ENCODE assay signal across 12 mouse cellular contexts in the genomic region with DNA sequence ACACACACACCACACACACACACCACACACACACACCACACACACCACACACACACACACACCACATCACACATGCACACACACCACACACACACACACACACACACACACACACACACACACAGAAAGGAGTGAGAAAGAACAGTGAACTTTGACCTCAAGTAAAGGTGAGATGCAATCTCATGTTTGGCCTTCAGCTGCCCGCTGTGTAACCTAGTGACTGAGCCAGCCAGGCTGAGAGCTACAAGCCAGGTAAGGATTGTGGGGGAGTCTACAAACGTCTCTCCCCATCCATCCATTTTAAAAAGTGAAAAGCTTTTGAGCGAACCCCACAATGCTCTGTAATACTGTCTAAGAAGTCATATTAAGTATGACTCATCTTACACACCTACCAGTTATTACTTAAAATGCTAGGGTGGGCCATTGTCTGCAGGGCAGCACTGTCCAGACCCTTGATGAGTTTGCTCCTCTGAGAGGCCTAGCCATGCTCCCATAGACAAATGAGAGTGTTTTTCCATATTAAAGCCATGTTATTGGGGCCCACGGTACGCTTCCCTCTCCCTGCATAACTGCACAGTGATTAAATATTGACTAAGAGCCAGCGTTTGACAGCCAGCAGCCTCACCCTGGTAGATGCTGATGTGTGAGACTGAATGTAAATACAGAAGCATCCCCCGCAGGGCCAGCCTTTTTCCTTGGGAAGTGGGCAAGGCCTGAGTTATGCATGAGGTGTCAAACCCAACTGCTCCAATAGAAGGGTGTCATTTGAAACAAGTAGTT.
A peak's percentile ranks its signal among the peaks of the same experiment; 100 is the strongest.
DNase-seq lines count a peak whose midpoint lies in the region; ATAC-seq and TF ChIP-seq lines count a peak whose summit lies in the region.
"Had no signal": no experiment of that assay in that cellular context is flagged by ENCODE, and none has a peak within 500 bp of the region (broad histone marks: within the 10 kb centered on the region; RNA-seq: fewer than 3 reads in every experiment).

No protein-coding gene starts in this region.

- no peaks in the 10 kb centered on the region for H3K27me3 ChIP-seq in hindbrain, embryonic 10.5 days (ENCODE audit: insufficient read depth, poor library complexity, severe bottlenecking)
- no peaks in the 10 kb centered on the region for H3K27me3 ChIP-seq in kidney, postnatal 0 days (ENCODE audit: insufficient read depth, low read length)
- no peaks in the 10 kb centered on the region for H3K27me3 ChIP-seq in neural tube, embryonic 14.5 days (ENCODE audit: control insufficient read depth, insufficient read depth, low read length)
- H3K27me3 ChIP-seq: embryonic facial prominence, embryonic 13.5 days; limb, embryonic 15.5 days had no signal

- 0 out of 2 replicates have a peak, but pooled peaks have one; percentile 30 for ATAC-seq in kidney, postnatal 0 days (replicated peaks; ENCODE audit: low FRiP score, low read depth)
- peak; percentile 78 for ATAC-seq in neural tube, embryonic 14.5 days (ENCODE audit: low read depth)

- H3K4me2 ChIP-seq in kidney, postnatal 0 days (ENCODE audit: low read length) = no peak overlapping the region
- no peak overlapping the region for H3K4me2 ChIP-seq in neural tube, embryonic 14.5 days (ENCODE audit: low read depth, low read length)
- H3K4me2 ChIP-seq: embryonic facial prominence, embryonic 13.5 days; limb, embryonic 15.5 days had no signal

- no peak for DNase-seq in left cerebral cortex, adult 2 months (ENCODE audit: extremely low spot score in 1 of 2, low spot score in 2 of 2)
- no peak for DNase-seq in left cerebral cortex, postnatal 10 days (ENCODE audit: extremely low spot score in 1 of 2, low spot score in 2 of 2)
- no peak for DNase-seq in hindbrain, embryonic 10.5 days (ENCODE audit: low spot score)
- no peak for DNase-seq in kidney, postnatal 0 days (ENCODE audit: low spot score)
- no peak for DNase-seq in layer of hippocampus, adult 18-20 months (ENCODE audit: low spot score in 2 of 2)
- no peak for DNase-seq in urinary bladder, adult 18-20 months (ENCODE audit: low spot score in 2 of 2)
- DNase-seq in T-cell, adult 2 months (ENCODE audit: low spot score) = no peak
- DNase-seq: gastrocnemius, postnatal 36 days; thymus, adult 18-20 months had no signal

- H3K4me1 ChIP-seq in hindbrain, embryonic 10.5 days (replicated peaks) = peaks cover 22% of the 10 kb centered on the region
- 0 out of 2 replicates have a peak, but pooled peaks cover 5% of the 10 kb centered on the region for H3K4me1 ChIP-seq in kidney, postnatal 0 days (replicated peaks; ENCODE audit: insufficient read depth, low read length)
- H3K4me1 ChIP-seq in neural tube, embryonic 14.5 days (ENCODE audit: control insufficient read depth, insufficient read depth, low read length) = no peaks in the 10 kb centered on the region; the same call in 1 of the 2 replicates

- 0 out of 2 replicates have a peak overlapping the region, but pooled peaks have one; percentile 25 for H3K27ac ChIP-seq in left cerebral cortex, adult 2 months
- peak overlapping the region; percentile 35; the same call in 1 of the 2 replicates for H3K27ac ChIP-seq in hindbrain, embryonic 10.5 days
- no peak overlapping the region; the same call in 1 of the 2 replicates for H3K27ac ChIP-seq in kidney, postnatal 0 days
- 0 out of 2 replicates have a peak overlapping the region, but pooled peaks have one; percentile 23 for H3K27ac ChIP-seq in neural tube, embryonic 14.5 days (ENCODE audit: low read depth, low read length)
- H3K27ac ChIP-seq: embryonic facial prominence, embryonic 13.5 days; limb, embryonic 15.5 days had no signal

- intact Hi-C loops in left cerebral cortex, adult 2 months (cut with DNase I) = no loop called here
- intact Hi-C loops in left cerebral cortex, postnatal 10 days (cut with DNase I) = no loop called here

- H3K9me3 ChIP-seq in hindbrain, embryonic 10.5 days = no peaks in the 10 kb centered on the region
- no peaks in the 10 kb centered on the region for H3K9me3 ChIP-seq in kidney, postnatal 0 days (replicated peaks; ENCODE audit: low read length)
- no peaks in the 10 kb centered on the region for H3K9me3 ChIP-seq in neural tube, embryonic 14.5 days (ENCODE audit: control insufficient read depth, low read length)
- H3K9me3 ChIP-seq: embryonic facial prominence, embryonic 13.5 days; limb, embryonic 15.5 days had no signal

- H3K36me3 ChIP-seq in hindbrain, embryonic 10.5 days = no peaks in the 10 kb centered on the region
- no peaks in the 10 kb centered on the region for H3K36me3 ChIP-seq in kidney, postnatal 0 days (ENCODE audit: insufficient read depth, low read length)
- H3K36me3 ChIP-seq in neural tube, embryonic 14.5 days (ENCODE audit: control insufficient read depth, insufficient read depth, low read length) = no peaks in the 10 kb centered on the region
- H3K36me3 ChIP-seq: embryonic facial prominence, embryonic 13.5 days; limb, embryonic 15.5 days had no signal

- WGBS in hindbrain, embryonic 10.5 days = 61% methylated on average over 7 of the region's 7 CpGs
- WGBS in kidney, postnatal 0 days = 47% methylated on average over 7 of the region's 7 CpGs
- WGBS in neural tube, embryonic 14.5 days = 37% methylated on average over 7 of the region's 7 CpGs

- no peak overlapping the region for H3K4me3 ChIP-seq in left cerebral cortex, adult 2 months
- H3K4me3 ChIP-seq in hindbrain, embryonic 10.5 days = no peak overlapping the region
- no peak overlapping the region for H3K4me3 ChIP-seq in kidney, postnatal 0 days (replicated peaks; ENCODE audit: low read depth, low read length)
- H3K4me3 ChIP-seq in neural tube, embryonic 14.5 days (ENCODE audit: low read depth, low read length) = no peak overlapping the region
- H3K4me3 ChIP-seq: embryonic facial prominence, embryonic 13.5 days; limb, embryonic 15.5 days had no signal

- no peak for TF ChIP-seq CTCF in left cerebral cortex, adult 2 months (IDR thresholded peaks at IDR 0.05)
- TF ChIP-seq CTCF in kidney, postnatal 0 days (IDR thresholded peaks at IDR 0.05; ENCODE audit: low read depth) = no peak

- no peak overlapping the region for H3K9ac ChIP-seq in kidney, postnatal 0 days (ENCODE audit: low read depth, low read length)
- H3K9ac ChIP-seq in neural tube, embryonic 14.5 days (replicated peaks; ENCODE audit: low read depth, low read length) = no peak overlapping the region
- H3K9ac ChIP-seq: embryonic facial prominence, embryonic 13.5 days; limb, embryonic 15.5 days had no signal
